Mouse (Mus musculus) midbrain, postnatal 0 days (tissue): ENCODE data around the gene Nek6. TPM values are rescaled to one million over a fixed set of nuclear protein-coding genes. Genes with fewer than 3 reads are reported as not detected.
A peak's percentile ranks its signal among the peaks of the same experiment; 100 is the strongest.

Source experiments
- ATAC-seq: fragments of 200-750 bp; cut with Nextera tagmentation; 2 replicates; pipeline ENCODE4 v1.8.0; 2017; ENCODE audit warnings: moderate number of reproducible peaks, mild to moderate bottlenecking, moderate TSS enrichment, moderate library complexity; ENCODE audit not compliant: low FRiP score
- DNase-seq: peaks from one replicate; pipeline ENCODE4 v3.0.0-alpha.2; 2015; ENCODE audit warnings: low spot score
- H3K27ac ChIP-seq: fragments of 300-500 bp; sonication (generic); 2 replicates; pipeline ENCODE4 v1.5.1; 2014; ENCODE audit warnings: low read depth, mild to moderate bottlenecking, low read length, mixed read lengths
- H3K27me3 ChIP-seq: fragments of 300-500 bp; sonication (generic); 2 replicates; pipeline ENCODE4 v1.6.1; 2014; ENCODE audit warnings: low read length, control low read depth, mixed read lengths; ENCODE audit not compliant: insufficient read depth
- H3K36me3 ChIP-seq: fragments of 300-500 bp; sonication (generic); 2 replicates; pipeline ENCODE4 v1.6.1; 2014; ENCODE audit warnings: low read length, control low read depth, mixed read lengths; ENCODE audit not compliant: insufficient read depth
- H3K4me1 ChIP-seq: fragments of 300-500 bp; sonication (generic); 2 replicates; pipeline ENCODE4 v1.6.1; 2014; ENCODE audit warnings: mild to moderate bottlenecking, control low read depth, antibody characterized with exemption, low read length, mixed read lengths; ENCODE audit not compliant: insufficient read depth
- H3K4me2 ChIP-seq: fragments of 300-500 bp; sonication (generic); 2 replicates; pipeline ENCODE4 v1.6.1; 2014; ENCODE audit warnings: low read depth, mild to moderate bottlenecking, low read length, mixed read lengths; ENCODE audit not compliant: poor library complexity, severe bottlenecking
- H3K4me3 ChIP-seq: fragments of 300-500 bp; sonication (generic); 2 replicates; pipeline ENCODE4 v1.5.1; 2014; ENCODE audit warnings: low read depth, mild to moderate bottlenecking, low read length, moderate library complexity
- H3K9ac ChIP-seq: fragments of 300-500 bp; sonication (generic); replicated peaks from 2 replicates; pipeline ENCODE4 v1.6.1; 2014; ENCODE audit warnings: mild to moderate bottlenecking, low read length, moderate library complexity, mixed read lengths; ENCODE audit not compliant: poor library complexity, severe bottlenecking
- H3K9me3 ChIP-seq: fragments of 300-500 bp; sonication (generic); 2 replicates; pipeline ENCODE4 v1.6.1; 2016; ENCODE audit warnings: low read length, control low read depth
- CTCF ChIP-seq: IDR thresholded peaks from 2 replicates; pipeline ENCODE4 v1.5.1; 2016; ENCODE audit warnings: antibody characterized with exemption, mild to moderate bottlenecking
- WGBS: fragments of 180-500 bp; shearing (Covaris S2); extraction: QIAGEN DNeasy Blood & Tissue Kit; methylation state at CpG from one replicate; pipeline ENCODE4 v1.1.7; 2014; 5-methylcytosine and 5-hydroxymethylcytosine counted together
- polyA plus RNA-seq: library from polyadenylated mRNA; unstranded; fragments of >200 nt; fragmentation: Nextera tagmentation; extraction: Ambion mirVana; gene quantifications from 2 replicates; pipeline ENCODE4 v1.2.1, GENCODE M21; 2015
- total RNA-seq: library from RNA; depleted of rRNA; stranded (reverse); fragments of >200 nt; gene quantifications from 2 replicates; pipeline ENCODE4 v1.2.3, GENCODE M21; 2014

The Nek6 gene
- total and polyA plus RNA-seq, 2 experiments from 2014 or later: 22.8 to 56.0 TPM

- WGBS: 97% methylated on average over 3 of the region's 3 CpGs
- no peak overlapping the region for H3K9ac ChIP-seq
- H3K4me1 ChIP-seq: no peaks in the 10 kb centered on the region
- TF ChIP-seq CTCF: no peak
- no peak overlapping the region for H3K4me3 ChIP-seq
- no peak overlapping the region for H3K27ac ChIP-seq
- H3K9me3 ChIP-seq: no peaks in the 10 kb centered on the region
- no peaks in the 10 kb centered on the region for H3K27me3 ChIP-seq
- ATAC-seq (no peak), DNase-seq (no peak)
- no peak overlapping the region for H3K4me2 ChIP-seq
- H3K36me3 ChIP-seq: no peaks in the 10 kb centered on the region
Observed at GRCm38 (mm10) chr2:38502747-38503146, 8.7 kb upstream of the Nek6 start.

- H3K27me3 ChIP-seq: no peaks in the 10 kb centered on the region
- DNase-seq: peak; percentile 42
- H3K9me3 ChIP-seq: no peaks in the 10 kb centered on the region
Observed at GRCm38 (mm10) chr2:38504311-38504710, 7.1 kb upstream of the Nek6 start.

GRCm38 (mm10) chr2:38507181-38507580, 4.3 kb upstream of the Nek6 start:
- Histone ChIP-seq H3K4me3 (no peak overlapping the region), H3K36me3 (no peaks in the 10 kb centered on the region), H3K27ac (no peak overlapping the region), H3K9me3 (no peaks in the 10 kb centered on the region), H3K4me2 (no peak overlapping the region), H3K4me1 (no peaks in the 10 kb centered on the region), H3K9ac (no peak overlapping the region), H3K27me3 (no peaks in the 10 kb centered on the region)
- DNase-seq (no peak), ATAC-seq (no peak)
- no peak for TF ChIP-seq CTCF
- WGBS: 91% methylated on average over 1 of the region's 1 CpGs

More at GRCm38 (mm10) chr2:38504311-38504710, 7.1 kb upstream of the Nek6 start:
- H3K4me1 ChIP-seq: no peaks in the 10 kb centered on the region
- no peak overlapping the region for H3K4me2 ChIP-seq
- 49% methylated on average over 6 of the region's 6 CpGs for WGBS
- no peak for TF ChIP-seq CTCF
- H3K4me3 ChIP-seq: no peak overlapping the region
- ATAC-seq: no peak
- H3K27ac ChIP-seq: no peak overlapping the region
- H3K9ac ChIP-seq: no peak overlapping the region
- no peaks in the 10 kb centered on the region for H3K36me3 ChIP-seq

GRCm38 (mm10) chr2:38509004-38509719, 2.3 kb upstream of the Nek6 start:
- Histone ChIP-seq H3K9ac (no peak overlapping the region), H3K4me1 (0 out of 2 replicates have a peak, but pooled peaks cover 3% of the 10 kb centered on the region)
- WGBS: 82% methylated on average over 7 of the region's 7 CpGs

GRCm38 (mm10) chr2:38510120-38510519, 1.3 kb upstream of the Nek6 start:
- WGBS: 73% methylated on average over 1 of the region's 1 CpGs
- DNase-seq (peak; percentile 82), ATAC-seq (peak; percentile 38; the same call in 1 of the 2 replicates)

More at GRCm38 (mm10) chr2:38509004-38509719, 2.3 kb upstream of the Nek6 start:
- no peaks in the 10 kb centered on the region for H3K9me3 ChIP-seq
- H3K4me2 ChIP-seq: no peak overlapping the region
- no peaks in the 10 kb centered on the region for H3K27me3 ChIP-seq
- H3K36me3 ChIP-seq: no peaks in the 10 kb centered on the region
- H3K4me3 ChIP-seq: no peak overlapping the region
- TF ChIP-seq CTCF: no peak
- peak overlapping the region; percentile 18; the same call in 1 of the 2 replicates for H3K27ac ChIP-seq
- no peak for ATAC-seq
- DNase-seq: no peak

More at GRCm38 (mm10) chr2:38510120-38510519, 1.3 kb upstream of the Nek6 start:
- 0 out of 2 replicates have a peak, but pooled peaks cover 3% of the 10 kb centered on the region for H3K4me1 ChIP-seq
- no peak overlapping the region for H3K4me2 ChIP-seq
- no peak overlapping the region for H3K4me3 ChIP-seq
- TF ChIP-seq CTCF: peak; percentile 59
- peak overlapping the region; percentile 18; the same call in 1 of the 2 replicates for H3K27ac ChIP-seq
- H3K9me3 ChIP-seq: no peaks in the 10 kb centered on the region
- H3K36me3 ChIP-seq: no peaks in the 10 kb centered on the region
- H3K27me3 ChIP-seq: no peaks in the 10 kb centered on the region
- H3K9ac ChIP-seq: no peak overlapping the region
